Mouse (Mus musculus): ENCODE results near the gene Hid1.

Hid1 gene

DNA sequence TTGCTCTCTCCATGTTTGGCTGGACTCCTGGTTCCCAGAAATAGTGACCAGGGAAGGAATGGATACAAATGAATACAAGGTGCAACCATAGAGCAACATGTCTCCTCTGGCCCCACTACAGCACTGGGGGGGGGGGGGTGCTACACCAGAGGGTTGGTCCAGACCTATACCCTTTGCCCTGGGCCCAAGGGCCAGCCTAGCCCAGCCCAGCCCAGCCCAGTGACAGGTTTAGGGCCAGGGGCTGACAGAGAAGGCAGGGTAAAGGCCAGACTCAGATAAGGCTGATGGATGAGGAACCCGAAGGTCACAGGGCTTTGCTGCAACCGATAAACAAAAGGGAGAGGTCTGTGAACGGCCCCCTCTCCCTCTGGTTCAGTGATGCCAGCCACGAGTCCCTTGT lies 17.6 kb downstream of the Hid1 start:
- in situ Hi-C loops (cut with MboI; ENCODE audit: low pct_unique_long_range_greater_than_20kb in 1 of 2, low sequenced_read_pairs in 2 of 2, unreplicated experiment in 1 of 2), result no loop called here

- in situ Hi-C loops (cut with MboI; ENCODE audit: low pct_unique_long_range_greater_than_20kb in 1 of 2, low sequenced_read_pairs in 2 of 2, unreplicated experiment in 1 of 2), result no loop called here
Observed at GRCm38 (mm10) chr11:115348681-115349248, 18.8 kb downstream of the Hid1 start.

GRCm38 (mm10) chr11:115345515-115345914 lies 22.0 kb downstream of the Hid1 start:
- in situ Hi-C loops (cut with MboI; ENCODE audit: low pct_unique_long_range_greater_than_20kb in 1 of 2, low sequenced_read_pairs in 2 of 2, unreplicated experiment in 1 of 2), result no loop called here

- in situ Hi-C loops (cut with MboI; ENCODE audit: low pct_unique_long_range_greater_than_20kb in 1 of 2, low sequenced_read_pairs in 2 of 2, unreplicated experiment in 1 of 2), result no loop called here
Observed at GRCm38 (mm10) chr11:115344967-115345366, 22.6 kb downstream of the Hid1 start.

DNA sequence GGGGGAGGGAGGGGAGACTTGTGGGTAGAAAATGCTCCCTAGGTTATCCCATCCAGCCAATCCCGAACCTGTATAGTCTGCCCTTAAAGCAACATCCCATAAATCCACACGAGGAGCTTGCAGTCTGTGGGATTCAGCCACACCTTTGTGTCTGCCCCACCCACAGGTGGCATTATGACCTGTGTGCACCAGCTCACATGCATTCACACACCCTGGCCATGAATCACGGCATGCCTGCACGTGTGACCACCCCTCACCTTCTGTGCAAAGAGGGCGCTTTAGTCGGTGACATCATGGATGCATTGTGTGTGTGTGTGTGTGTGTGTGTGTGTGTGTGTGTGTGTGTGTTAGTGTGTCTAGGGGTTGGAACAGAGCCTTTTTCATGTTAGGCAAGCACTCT lies 25.7 kb downstream of the Hid1 start:
- in situ Hi-C loops (cut with MboI; ENCODE audit: low pct_unique_long_range_greater_than_20kb in 1 of 2, low sequenced_read_pairs in 2 of 2, unreplicated experiment in 1 of 2), result no loop called here

DNA sequence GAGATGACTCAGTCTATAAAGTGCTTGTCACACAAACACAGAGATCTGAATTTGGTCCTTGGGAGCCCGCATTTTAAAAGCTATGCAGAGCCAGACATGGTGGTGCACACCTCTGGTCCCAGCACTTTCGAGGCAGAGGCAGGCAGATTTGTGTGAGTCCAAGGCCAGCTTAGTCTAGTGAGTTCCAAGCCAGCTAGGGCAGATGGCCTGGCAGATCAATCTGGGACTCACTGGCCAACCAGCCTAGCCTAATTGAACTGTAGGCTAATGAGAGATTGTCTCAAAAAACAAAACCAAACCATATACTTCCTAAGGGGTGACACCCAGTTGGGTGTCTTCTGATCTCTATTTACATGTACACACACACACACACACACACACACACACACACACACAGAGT lies 26.3 kb downstream of the Hid1 start:
- in situ Hi-C loops (cut with MboI; ENCODE audit: low pct_unique_long_range_greater_than_20kb in 1 of 2, low sequenced_read_pairs in 2 of 2, unreplicated experiment in 1 of 2), result no loop called here

DNA sequence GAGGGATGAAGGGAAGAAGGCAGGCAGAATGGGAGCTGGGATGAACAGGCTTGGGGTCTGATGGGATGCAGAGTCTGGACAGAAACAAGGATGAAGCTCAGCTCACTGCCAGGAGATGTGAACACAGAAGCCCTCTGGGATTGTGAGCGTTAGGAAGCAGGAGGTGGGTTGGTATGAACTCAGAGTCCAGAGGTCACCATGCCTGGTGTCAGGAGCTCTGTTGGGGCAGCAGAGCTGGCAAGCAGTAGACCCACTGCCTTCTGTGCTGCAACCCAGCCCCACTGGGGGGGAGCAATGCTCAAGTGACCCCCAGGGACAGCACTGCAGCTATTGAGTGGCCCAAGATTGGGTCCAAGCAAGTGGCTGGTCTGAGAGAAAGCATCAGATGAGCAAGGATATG lies 29.7 kb downstream of the Hid1 start:
- in situ Hi-C loops (cut with MboI; ENCODE audit: low pct_unique_long_range_greater_than_20kb in 1 of 2, low sequenced_read_pairs in 2 of 2, unreplicated experiment in 1 of 2), result no loop called here

DNA sequence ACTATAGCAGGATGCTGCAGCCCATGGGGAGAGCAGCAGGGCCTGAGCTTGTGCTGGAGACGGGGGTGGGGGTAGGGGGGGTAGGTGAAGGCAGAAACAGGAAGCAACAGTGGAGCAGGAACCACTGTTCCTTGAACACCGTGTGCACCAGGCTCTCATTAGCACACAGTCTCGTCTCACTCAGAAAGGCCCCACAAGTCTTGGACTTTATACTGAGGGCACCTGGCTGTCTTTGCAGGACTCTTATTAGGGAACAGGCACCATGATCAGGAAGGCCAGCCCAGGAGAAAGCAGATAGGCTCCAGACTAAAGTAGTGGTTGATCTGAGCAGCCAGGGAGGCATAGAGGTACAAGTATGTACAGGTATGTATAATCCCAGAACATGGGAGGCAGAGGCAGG lies 30.2 kb downstream of the Hid1 start:
- in situ Hi-C loops (cut with MboI; ENCODE audit: low pct_unique_long_range_greater_than_20kb in 1 of 2, low sequenced_read_pairs in 2 of 2, unreplicated experiment in 1 of 2), result no loop called here

- in situ Hi-C loops (cut with MboI; ENCODE audit: low pct_unique_long_range_greater_than_20kb in 1 of 2, low sequenced_read_pairs in 2 of 2, unreplicated experiment in 1 of 2), result no loop called here
Observed at GRCm38 (mm10) chr11:115336115-115336514, 31.4 kb downstream of the Hid1 start.

DNA sequence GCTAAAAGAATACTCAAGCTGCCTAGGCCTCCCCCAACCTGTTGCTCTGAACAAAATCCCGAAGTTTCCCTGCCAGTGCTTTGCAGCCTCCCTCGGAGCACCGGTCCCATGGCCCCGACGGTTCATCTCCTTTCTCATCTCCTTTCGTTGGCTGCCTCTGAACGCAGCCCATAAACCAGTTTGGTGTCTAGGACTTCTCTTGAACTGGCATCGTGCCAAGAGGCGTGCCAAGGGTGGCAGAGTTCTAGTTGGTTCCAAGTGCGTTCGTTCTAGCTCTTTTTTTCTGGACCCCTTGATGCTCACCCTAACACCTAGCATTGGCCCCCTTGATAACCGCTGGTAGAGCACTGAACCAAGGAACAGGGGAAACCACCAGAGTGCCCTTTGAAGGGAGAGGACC lies 32.3 kb downstream of the Hid1 start:
- in situ Hi-C loops (cut with MboI; ENCODE audit: low pct_unique_long_range_greater_than_20kb in 1 of 2, low sequenced_read_pairs in 2 of 2, unreplicated experiment in 1 of 2), result no loop called here

GRCm38 (mm10) chr11:115334531-115334930 lies 33.0 kb downstream of the Hid1 start, which contains the start of gene Otop3:
Gene Otop3 (plus strand): TSS chr11:115334731.
- in situ Hi-C loops (cut with MboI; ENCODE audit: low pct_unique_long_range_greater_than_20kb in 1 of 2, low sequenced_read_pairs in 2 of 2, unreplicated experiment in 1 of 2), result no loop called here

DNA sequence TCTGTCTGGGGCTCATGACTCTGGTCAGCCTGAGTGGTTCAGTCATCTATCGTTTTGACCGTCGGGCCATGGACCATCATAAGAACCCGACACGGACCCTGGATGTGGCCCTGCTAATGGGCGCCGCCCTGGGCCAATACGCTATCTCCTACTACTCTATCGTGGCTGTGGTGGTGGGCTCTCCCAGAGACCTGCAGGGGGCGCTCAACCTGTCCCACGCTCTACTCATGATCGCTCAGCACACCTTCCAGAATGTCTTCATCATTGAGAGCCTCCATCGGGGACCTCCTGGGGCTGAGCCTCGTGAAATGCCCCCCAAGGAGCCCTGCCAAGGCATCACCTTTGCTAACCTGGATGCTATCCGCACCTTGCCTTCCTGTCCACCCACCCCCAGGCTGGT lies 38.2 kb downstream of the Hid1 start:
- in situ Hi-C loops (cut with MboI; ENCODE audit: low pct_unique_long_range_greater_than_20kb in 1 of 2, low sequenced_read_pairs in 2 of 2, unreplicated experiment in 1 of 2), result no loop called here

DNA sequence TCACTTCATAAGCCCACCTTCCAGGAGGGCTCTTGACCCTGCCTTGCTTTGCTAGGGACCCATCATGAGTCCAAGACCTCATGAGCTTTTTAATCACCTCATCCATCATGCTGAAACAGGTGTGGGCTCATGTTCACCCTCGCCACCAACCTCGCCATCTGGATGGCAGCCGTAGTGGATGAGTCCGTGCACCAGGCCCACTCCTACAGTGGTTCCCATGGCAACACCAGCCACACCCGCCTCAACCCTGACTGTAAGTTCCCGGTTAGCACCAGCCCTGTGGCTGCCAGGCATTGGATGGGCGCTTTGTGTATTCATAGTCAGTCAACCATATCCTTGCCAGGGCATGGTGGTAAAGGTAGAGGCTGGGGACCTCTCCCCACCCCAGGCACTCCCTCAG lies 40.8 kb downstream of the Hid1 start:
- in situ Hi-C loops (cut with MboI; ENCODE audit: low pct_unique_long_range_greater_than_20kb in 1 of 2, low sequenced_read_pairs in 2 of 2, unreplicated experiment in 1 of 2), result no loop called here

DNA sequence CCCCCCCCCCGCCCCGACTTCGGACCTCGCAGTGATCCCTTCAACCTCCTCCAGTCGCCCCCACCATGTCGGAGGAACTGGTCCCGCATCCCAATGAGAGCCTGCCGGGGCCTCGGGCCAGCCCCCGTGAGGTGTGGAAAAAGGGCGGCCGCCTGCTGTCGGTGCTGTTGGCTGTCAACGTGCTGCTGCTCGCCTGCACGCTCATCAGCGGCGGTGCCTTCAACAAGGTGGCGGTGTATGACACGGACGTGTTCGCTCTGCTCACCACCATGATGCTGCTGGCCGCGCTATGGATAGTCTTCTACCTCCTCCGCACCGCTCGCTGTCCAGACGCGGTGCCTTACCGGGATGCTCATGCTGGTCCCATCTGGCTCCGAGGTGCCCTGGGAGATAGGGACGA lies 44.2 kb downstream of the Hid1 start:
- in situ Hi-C loops (cut with MboI; ENCODE audit: low pct_unique_long_range_greater_than_20kb in 1 of 2, low sequenced_read_pairs in 2 of 2, unreplicated experiment in 1 of 2), result loop anchor here in 1 of 2 experiments (5.0 kb wide), 1 partner anchor 34 kb away; no protein-coding TSS in a partner anchor

DNA sequence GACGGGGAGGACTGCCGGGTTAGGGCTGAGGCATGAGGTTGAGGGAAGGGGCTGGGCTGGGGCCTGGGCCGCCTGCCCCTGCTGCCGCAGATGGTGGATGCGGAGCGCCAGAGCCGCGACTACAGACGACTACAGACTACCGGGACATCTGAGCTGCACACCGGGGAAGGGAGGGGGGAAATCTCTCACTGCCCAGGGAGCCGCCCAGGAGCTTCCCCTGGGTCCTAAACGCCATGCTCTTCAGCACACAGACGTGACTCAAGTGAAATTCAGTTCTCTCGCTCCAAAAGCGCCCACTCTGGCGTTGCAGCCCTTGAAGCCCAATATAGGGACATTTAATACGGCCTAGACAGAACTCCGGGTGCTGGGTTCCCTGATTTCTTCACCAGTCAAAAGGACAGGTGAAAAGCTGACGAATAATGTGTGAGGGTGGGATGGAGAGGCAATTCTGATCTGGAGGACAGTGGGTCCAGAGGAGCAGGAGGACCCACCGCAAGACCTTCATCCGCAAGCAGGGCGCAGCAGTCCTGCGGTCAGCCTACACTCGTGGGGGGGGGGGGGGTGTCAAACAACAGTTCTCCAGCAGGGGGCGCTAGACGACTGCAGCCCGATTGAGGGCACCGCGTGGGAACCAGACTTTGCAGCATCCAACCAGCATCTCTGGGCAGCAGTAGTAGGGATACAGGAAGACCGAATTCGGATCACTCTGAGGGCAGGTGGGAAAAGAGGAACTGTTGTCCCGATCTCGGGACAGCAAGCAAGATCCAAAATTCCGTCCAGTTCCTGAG lies 45.5 kb downstream of the Hid1 start, which contains the start of gene Ush1g:
Ush1g (minus strand) TSS at position 136 of the 788 bp plus-strand sequence.
- in situ Hi-C loops (cut with MboI; ENCODE audit: low pct_unique_long_range_greater_than_20kb in 1 of 2, low sequenced_read_pairs in 2 of 2, unreplicated experiment in 1 of 2), result loop anchor here in 1 of 2 experiments (5.0 kb wide), 1 partner anchor 35 kb away; no protein-coding TSS in a partner anchor

DNA sequence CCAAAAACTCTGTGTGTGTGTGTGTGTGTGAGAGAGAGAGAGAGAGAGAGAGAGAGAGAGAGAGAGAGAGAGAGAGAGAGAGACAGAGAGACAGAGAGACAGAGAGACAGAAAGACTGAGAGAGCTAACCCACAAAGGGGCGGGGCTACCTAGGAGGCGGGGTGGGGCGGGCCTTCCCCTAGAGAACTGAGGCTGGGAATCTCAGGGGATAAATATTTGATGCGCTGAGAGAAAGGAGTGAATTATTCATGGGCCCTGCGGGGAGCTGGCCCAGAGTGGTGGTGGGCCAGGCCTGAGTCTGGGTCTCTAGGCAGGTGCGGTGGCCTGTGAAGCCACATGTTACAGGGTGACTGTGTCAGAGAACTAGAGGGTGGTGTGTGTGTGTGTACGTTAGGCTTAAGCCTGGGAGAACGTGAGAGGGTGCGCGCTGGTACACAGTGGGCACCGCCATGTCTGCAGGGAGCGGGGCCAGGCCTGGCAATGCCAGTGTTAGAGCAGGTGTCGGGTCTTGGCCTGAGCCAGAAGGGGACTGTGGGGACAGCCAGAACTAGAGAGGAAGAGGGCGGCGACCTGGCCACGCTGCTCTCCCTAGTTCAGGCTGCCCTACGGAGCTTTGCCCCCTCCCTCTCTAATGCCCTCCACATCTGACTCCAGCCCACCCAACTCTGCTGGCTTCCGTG lies 47.7 kb downstream of the Hid1 start:
- in situ Hi-C loops (cut with MboI; ENCODE audit: low pct_unique_long_range_greater_than_20kb in 1 of 2, low sequenced_read_pairs in 2 of 2, unreplicated experiment in 1 of 2), result loop anchor here in 1 of 2 experiments (5.0 kb wide), 1 partner anchor 37 kb away; no protein-coding TSS in a partner anchor

- in situ Hi-C loops (cut with MboI; ENCODE audit: low pct_unique_long_range_greater_than_20kb in 1 of 2, low sequenced_read_pairs in 2 of 2, unreplicated experiment in 1 of 2), result no loop called here
Observed at GRCm38 (mm10) chr11:115318245-115319027, 49.1 kb downstream of the Hid1 start.

GRCm38 (mm10) chr11:115317204-115317603 lies 50.4 kb downstream of the Hid1 start:
- in situ Hi-C loops (cut with MboI; ENCODE audit: low pct_unique_long_range_greater_than_20kb in 1 of 2, low sequenced_read_pairs in 2 of 2, unreplicated experiment in 1 of 2), result no loop called here

DNA sequence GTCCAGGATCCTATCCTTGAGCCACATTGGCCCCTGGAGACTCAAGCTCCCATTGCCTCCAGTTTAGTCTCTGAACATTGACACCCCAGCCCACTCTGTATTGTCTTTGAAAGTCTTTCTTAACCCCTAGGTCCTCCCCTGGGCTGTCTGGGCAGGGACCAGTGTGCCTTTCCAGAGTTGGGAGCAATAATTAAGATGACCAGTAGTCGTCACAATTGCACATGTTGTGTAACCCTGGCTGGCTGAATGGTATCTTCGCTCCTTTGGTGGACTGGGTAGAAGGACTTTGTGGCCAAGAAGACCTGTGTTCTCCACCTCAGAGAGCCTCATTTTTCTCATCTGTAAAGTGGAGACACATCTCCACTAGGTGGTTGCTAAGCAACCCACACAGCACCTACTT lies 53.3 kb downstream of the Hid1 start:
- in situ Hi-C loops (cut with MboI; ENCODE audit: low pct_unique_long_range_greater_than_20kb in 1 of 2, low sequenced_read_pairs in 2 of 2, unreplicated experiment in 1 of 2), result no loop called here
